Mouse (Mus musculus) hindbrain, embryonic 14.5 days (tissue): ENCODE data around the gene Negr1. TPM values are rescaled to one million over a fixed set of nuclear protein-coding genes. Genes with fewer than 3 reads are reported as not detected.
A peak's percentile ranks its signal among the peaks of the same experiment; 100 is the strongest.

Experiments
- ATAC-seq: fragments of 200-750 bp; cut with Nextera tagmentation; 2 replicates; pipeline ENCODE4 v1.8.0; 2017; ENCODE audit warnings: moderate number of reproducible peaks, mild to moderate bottlenecking, moderate TSS enrichment, moderate library complexity; ENCODE audit not compliant: low FRiP score
- DNase-seq: peaks from one replicate; pipeline ENCODE4 v3.0.0-alpha.2; 2015; ENCODE audit warnings: low spot score
- H3K27ac ChIP-seq: fragments of 300-500 bp; sonication (generic); 2 replicates; pipeline ENCODE4 v1.5.1; 2014; ENCODE audit warnings: mild to moderate bottlenecking, moderate library complexity
- H3K27me3 ChIP-seq: fragments of 300-500 bp; sonication (generic); 2 replicates; pipeline ENCODE4 v1.6.1; 2014; ENCODE audit warnings: mild to moderate bottlenecking, low read length, mixed read lengths; ENCODE audit not compliant: control insufficient read depth, insufficient read depth
- H3K36me3 ChIP-seq: fragments of 300-500 bp; sonication (generic); replicated peaks from 2 replicates; pipeline ENCODE4 v1.6.1; 2014; ENCODE audit not compliant: control insufficient read depth, insufficient read depth
- H3K4me1 ChIP-seq: fragments of 300-500 bp; sonication (generic); replicated peaks from 2 replicates; pipeline ENCODE4 v1.6.1; 2014; ENCODE audit warnings: antibody characterized with exemption, low read length, mixed read lengths; ENCODE audit not compliant: control insufficient read depth, insufficient read depth
- H3K4me2 ChIP-seq: fragments of 300-500 bp; sonication (generic); replicated peaks from 2 replicates; pipeline ENCODE4 v1.6.1; 2014; ENCODE audit warnings: mild to moderate bottlenecking, moderate library complexity
- H3K4me3 ChIP-seq: fragments of 300-500 bp; sonication (generic); replicated peaks from 2 replicates; pipeline ENCODE4 v1.5.1; 2014; ENCODE audit warnings: mild to moderate bottlenecking, low read length
- H3K9ac ChIP-seq: fragments of 300-500 bp; sonication (generic); 2 replicates; pipeline ENCODE4 v1.6.1; 2014
- H3K9me3 ChIP-seq: fragments of 300-500 bp; sonication (generic); 2 replicates; pipeline ENCODE4 v1.6.1; 2016; ENCODE audit warnings: low read length; ENCODE audit not compliant: control insufficient read depth
- WGBS: fragments of 180-500 bp; shearing (Covaris S2); extraction: QIAGEN DNeasy Blood & Tissue Kit; methylation state at CpG from one replicate; pipeline ENCODE4 v1.1.7; 2014; 5-methylcytosine and 5-hydroxymethylcytosine counted together
- polyA plus RNA-seq: library from polyadenylated mRNA; unstranded; fragments of >200 nt; fragmentation: Nextera tagmentation; extraction: Ambion mirVana; gene quantifications from 2 replicates; pipeline ENCODE4 v1.2.1, GENCODE M21; 2014

Negr1 gene
- polyA plus RNA-seq, 1 experiment from 2014 or later = 46.2 TPM

DNA sequence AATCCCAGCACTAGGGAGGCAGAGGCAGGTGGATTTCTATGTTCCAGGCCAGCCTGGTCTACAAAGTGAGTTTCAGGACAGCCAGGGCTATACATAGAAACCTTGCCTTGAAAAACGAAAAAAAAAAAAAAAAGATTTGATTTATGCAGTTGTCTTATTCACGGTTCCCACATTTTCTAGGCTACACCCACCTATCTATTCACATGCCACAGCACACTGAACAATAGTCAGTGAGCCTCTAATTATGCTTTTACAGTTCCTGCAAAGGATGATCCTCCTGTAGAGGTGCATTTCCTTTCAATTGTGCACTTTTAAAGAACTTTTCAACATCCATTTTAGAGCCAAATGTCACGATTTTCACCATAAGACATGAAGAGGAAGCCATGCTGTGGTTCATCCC is 177.9 kb downstream of the Negr1 start:
- Histone ChIP-seq H3K27ac (no peak overlapping the region), H3K4me2 (no peak overlapping the region), H3K4me1 (no peaks in the 10 kb centered on the region), H3K9me3 (no peaks in the 10 kb centered on the region), H3K27me3 (no peaks in the 10 kb centered on the region), H3K36me3 (no peaks in the 10 kb centered on the region), H3K9ac (no peak overlapping the region), H3K4me3 (no peak overlapping the region)
- no peak for ATAC-seq
- WGBS = 70% methylated on average over 3 of the region's 3 CpGs
- no peak for DNase-seq

DNA sequence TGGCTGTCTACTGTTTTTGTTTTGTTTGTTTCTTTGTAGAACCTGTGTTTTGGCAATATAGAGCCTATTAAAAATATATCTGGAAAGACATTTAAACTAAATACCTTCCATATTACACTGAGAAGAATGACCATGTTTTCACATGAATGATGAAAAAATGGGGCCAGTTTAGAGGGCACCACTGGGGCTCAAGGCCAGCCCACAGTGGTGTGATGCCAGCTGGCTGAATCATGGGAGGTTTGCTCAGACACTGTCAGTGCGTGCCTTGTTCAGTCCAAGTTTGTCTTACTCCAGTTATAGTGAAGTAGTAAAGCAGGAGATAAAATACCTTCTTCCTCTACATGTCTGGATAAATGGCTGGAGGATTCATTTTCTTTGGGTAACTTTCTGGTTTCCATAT is 181.7 kb downstream of the Negr1 start:
- Histone ChIP-seq H3K9ac (no peak overlapping the region), H3K9me3 (no peaks in the 10 kb centered on the region), H3K4me2 (no peak overlapping the region), H3K4me1 (no peaks in the 10 kb centered on the region), H3K27me3 (no peaks in the 10 kb centered on the region), H3K27ac (no peak overlapping the region), H3K36me3 (no peaks in the 10 kb centered on the region), H3K4me3 (no peak overlapping the region)
- 83% methylated on average over 1 of the region's 1 CpGs for WGBS
- DNase-seq (no peak), ATAC-seq (no peak)

- Histone ChIP-seq H3K4me2 (no peak overlapping the region), H3K4me3 (no peak overlapping the region), H3K9me3 (no peaks in the 10 kb centered on the region), H3K9ac (no peak overlapping the region), H3K36me3 (no peaks in the 10 kb centered on the region), H3K4me1 (no peaks in the 10 kb centered on the region), H3K27me3 (no peaks in the 10 kb centered on the region), H3K27ac (no peak overlapping the region)
- 84% methylated on average over 5 of the region's 5 CpGs for WGBS
- ATAC-seq = no peak
- DNase-seq = no peak
These were observed 183.7 kb downstream of the Negr1 start for GRCm38 (mm10) chr3:156745218-156745770.

GRCm38 (mm10) chr3:156747456-156747855 is 185.9 kb downstream of the Negr1 start:
- H3K27me3 ChIP-seq = no peaks in the 10 kb centered on the region
- H3K4me1 ChIP-seq = no peaks in the 10 kb centered on the region
- no peak overlapping the region for H3K9ac ChIP-seq
- H3K27ac ChIP-seq = no peak overlapping the region
- ATAC-seq (no peak), DNase-seq (no peak)
- H3K9me3 ChIP-seq = no peaks in the 10 kb centered on the region
- 81% methylated on average over 3 of the region's 3 CpGs for WGBS
- H3K4me2 ChIP-seq = no peak overlapping the region
- H3K36me3 ChIP-seq = no peaks in the 10 kb centered on the region
- H3K4me3 ChIP-seq = no peak overlapping the region

DNA sequence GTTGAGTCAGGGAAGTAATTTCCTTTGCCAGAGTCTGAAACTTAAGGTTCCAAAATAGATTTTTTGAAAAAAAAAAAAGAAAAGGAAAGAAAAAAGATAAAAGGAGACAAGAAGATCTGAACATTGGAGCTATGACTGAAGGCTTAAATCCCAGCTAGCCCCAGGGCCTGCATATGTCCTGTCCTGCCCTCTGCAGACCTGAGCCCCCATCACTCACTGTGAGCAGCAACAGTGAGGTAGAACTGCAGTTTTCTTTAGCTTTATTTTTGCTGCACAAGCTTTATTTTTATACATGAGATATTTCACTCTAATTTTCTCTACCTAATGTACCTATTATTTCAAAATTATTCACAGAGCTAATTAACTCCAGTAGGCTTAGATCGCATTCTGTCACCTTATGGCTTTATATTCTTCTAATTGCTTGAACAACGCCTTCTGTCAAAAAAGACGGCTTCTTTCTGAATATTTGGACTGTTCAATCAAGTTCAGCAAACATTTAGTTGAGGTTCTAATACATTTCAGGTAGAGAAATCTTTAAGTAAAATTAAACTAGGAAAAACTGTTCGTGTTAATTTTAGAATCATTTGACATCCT is 192.3 kb downstream of the Negr1 start:
- H3K36me3 ChIP-seq = no peaks in the 10 kb centered on the region
- ATAC-seq (no peak), DNase-seq (no peak)
- no peak overlapping the region for H3K27ac ChIP-seq
- no peak overlapping the region for H3K4me2 ChIP-seq
- H3K9ac ChIP-seq = no peak overlapping the region
- 0 out of 2 replicates have a peak, but pooled peaks cover 4% of the 10 kb centered on the region for H3K4me1 ChIP-seq
- no peaks in the 10 kb centered on the region for H3K27me3 ChIP-seq
- 55% methylated on average over 4 of the region's 4 CpGs for WGBS
- H3K4me3 ChIP-seq = no peak overlapping the region
- no peaks in the 10 kb centered on the region for H3K9me3 ChIP-seq

DNA sequence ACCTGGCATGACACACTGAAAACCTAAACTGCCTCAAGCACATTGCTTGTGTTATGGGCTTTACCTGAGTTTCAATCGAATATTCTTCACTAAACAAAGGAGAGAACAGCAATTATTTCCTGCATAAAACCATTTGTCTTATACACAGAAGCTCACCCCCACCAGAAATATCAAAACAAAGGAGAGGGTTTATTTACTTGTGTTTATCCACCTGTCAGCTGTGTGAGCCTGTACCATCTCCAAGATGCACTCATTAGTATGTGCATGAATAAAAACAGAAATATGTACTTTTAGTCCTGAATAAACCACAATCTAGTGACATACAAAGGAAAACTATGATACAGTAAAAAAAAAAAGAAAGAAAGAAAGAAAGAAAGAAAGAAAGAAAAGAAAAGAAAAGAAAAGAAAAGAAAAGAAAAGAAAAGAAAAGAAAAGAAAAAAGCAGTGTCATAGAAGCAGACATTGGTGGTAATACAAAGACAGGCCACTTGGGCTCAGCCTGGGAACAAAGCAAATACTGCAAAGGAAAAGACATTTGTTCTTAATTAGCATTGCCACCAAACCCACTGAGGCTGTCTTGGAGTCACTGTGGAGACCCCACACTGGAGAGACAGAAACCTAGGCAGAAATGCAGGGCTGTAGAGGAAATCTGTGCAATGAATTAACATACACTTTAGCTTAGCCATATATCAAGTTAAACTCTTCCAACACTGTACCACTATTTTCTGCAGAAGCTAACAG is 193.4 kb downstream of the Negr1 start:
- DNase-seq (peak; percentile 44), ATAC-seq (no peak)
- H3K4me2 ChIP-seq = no peak overlapping the region
- H3K4me3 ChIP-seq = no peak overlapping the region
- 0 out of 2 replicates have a peak overlapping the region, but pooled peaks have one; percentile 32 for H3K27ac ChIP-seq
- no peaks in the 10 kb centered on the region for H3K9me3 ChIP-seq
- H3K9ac ChIP-seq = no peak overlapping the region
- 0 out of 2 replicates have a peak, but pooled peaks cover 4% of the 10 kb centered on the region for H3K4me1 ChIP-seq
- H3K36me3 ChIP-seq = no peaks in the 10 kb centered on the region
- no peaks in the 10 kb centered on the region for H3K27me3 ChIP-seq
- 69% methylated on average over 1 of the region's 1 CpGs for WGBS

- no peak for ATAC-seq
- H3K36me3 ChIP-seq = no peaks in the 10 kb centered on the region
- H3K4me3 ChIP-seq = no peak overlapping the region
- H3K27me3 ChIP-seq = no peaks in the 10 kb centered on the region
- H3K4me1 ChIP-seq = 0 out of 2 replicates have a peak, but pooled peaks cover 3% of the 10 kb centered on the region
- H3K9me3 ChIP-seq = no peaks in the 10 kb centered on the region
- H3K27ac ChIP-seq = no peak overlapping the region
- 40% methylated on average over 3 of the region's 3 CpGs for WGBS
- no peak for DNase-seq
- H3K4me2 ChIP-seq = no peak overlapping the region
- no peak overlapping the region for H3K9ac ChIP-seq
These were observed 203.4 kb downstream of the Negr1 start for GRCm38 (mm10) chr3:156765015-156765414.

DNA sequence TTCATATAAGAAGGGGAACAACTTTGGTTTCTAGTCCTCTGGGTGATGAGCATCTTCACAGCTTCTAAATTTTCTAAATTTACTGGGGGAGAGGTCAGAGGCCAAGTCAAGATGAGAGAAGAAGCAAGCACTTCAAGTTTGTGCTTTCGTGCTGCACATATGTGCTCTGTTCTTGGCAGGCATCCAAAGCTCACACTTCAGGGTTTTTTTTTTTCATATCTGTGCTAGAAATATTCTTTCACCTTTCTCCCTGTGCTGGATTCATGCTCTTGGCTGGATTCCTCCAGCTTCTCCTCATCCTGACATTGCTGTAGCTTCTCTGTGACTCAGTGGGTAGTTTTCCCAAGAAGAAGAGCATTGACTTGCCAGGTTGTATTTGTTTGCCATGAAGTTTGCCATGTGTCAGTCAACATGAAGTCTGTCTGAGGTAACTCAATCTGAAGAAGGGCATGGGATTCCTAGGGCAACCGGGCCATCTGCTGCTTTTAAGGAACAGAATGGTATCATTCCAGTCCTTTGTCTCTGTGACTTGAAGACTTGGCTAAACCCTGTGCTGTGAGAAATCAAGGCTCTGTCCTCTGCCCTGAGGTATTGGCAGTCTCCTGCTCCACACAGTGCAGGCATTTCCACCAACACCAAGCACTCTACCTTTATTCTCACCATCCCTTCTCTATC is 204.7 kb downstream of the Negr1 start:
- ATAC-seq (no peak), DNase-seq (no peak)
- Histone ChIP-seq H3K4me2 (no peak overlapping the region), H3K27me3 (no peaks in the 10 kb centered on the region), H3K9ac (no peak overlapping the region), H3K36me3 (no peaks in the 10 kb centered on the region), H3K4me1 (0 out of 2 replicates have a peak, but pooled peaks cover 3% of the 10 kb centered on the region), H3K4me3 (no peak overlapping the region), H3K9me3 (no peaks in the 10 kb centered on the region), H3K27ac (no peak overlapping the region)
- WGBS = 64% methylated on average over 2 of the region's 2 CpGs

GRCm38 (mm10) chr3:156771626-156772025 is 210.0 kb downstream of the Negr1 start:
- Histone ChIP-seq H3K27ac (no peak overlapping the region), H3K9ac (no peak overlapping the region), H3K4me3 (no peak overlapping the region), H3K4me2 (no peak overlapping the region), H3K36me3 (no peaks in the 10 kb centered on the region), H3K9me3 (no peaks in the 10 kb centered on the region), H3K27me3 (no peaks in the 10 kb centered on the region), H3K4me1 (no peaks in the 10 kb centered on the region)
- ATAC-seq (0 out of 2 replicates have a peak, but pooled peaks have one; percentile 48), DNase-seq (no peak)
- WGBS = 54% methylated on average over 2 of the region's 2 CpGs
